ENCODE assay signal across 9 mouse cellular contexts in the genomic region with DNA sequence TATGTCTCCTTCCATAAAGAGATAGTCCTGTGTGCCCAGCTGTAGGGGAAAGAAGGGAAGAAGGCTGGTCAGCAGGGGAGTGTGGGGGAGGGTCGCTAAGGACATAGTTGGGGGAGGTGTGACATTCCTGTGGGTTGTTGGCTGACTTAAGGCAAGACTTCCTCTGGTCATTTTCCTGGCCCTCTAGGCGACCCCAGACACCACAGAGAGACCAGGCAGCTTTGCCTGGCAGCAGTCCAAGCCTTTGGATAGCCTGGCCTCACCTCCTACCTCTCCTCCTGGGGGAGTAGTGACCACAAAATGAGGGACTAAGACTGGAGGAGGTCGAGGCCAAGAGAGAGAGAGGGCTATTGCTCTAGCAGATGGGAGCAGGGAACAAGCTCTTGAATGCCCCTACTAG. TPM values are rescaled to one million over a fixed set of nuclear protein-coding genes. Genes with fewer than 3 reads are reported as not detected.
DNase-seq lines count a peak whose midpoint lies in the region; ATAC-seq and TF ChIP-seq lines count a peak whose summit lies in the region.
"Had no signal": no experiment of that assay in that cellular context is flagged by ENCODE, and none has a peak within 500 bp of the region (broad histone marks: within the 10 kb centered on the region; RNA-seq: fewer than 3 reads in every experiment).

No protein-coding gene starts in this region.

- H3K9ac ChIP-seq in lung, postnatal 0 days (replicated peaks; ENCODE audit: low read depth) = no peak overlapping the region

- TF ChIP-seq EP300 in lung, postnatal 0 days (IDR thresholded peaks at IDR 0.05) = no peak

- ATAC-seq in lung, postnatal 0 days = peak; percentile 34

- 0 out of 2 replicates have a peak, but pooled peaks cover 3% of the 10 kb centered on the region for H3K27me3 ChIP-seq in heart, embryonic 10.5 days (ENCODE audit: insufficient read depth, poor library complexity, severe bottlenecking)
- no peaks in the 10 kb centered on the region for H3K27me3 ChIP-seq in lung, postnatal 0 days (replicated peaks; ENCODE audit: insufficient read depth, low read length)

- DNase-seq in heart, embryonic 10.5 days (ENCODE audit: low spot score) = peak; percentile 74
- DNase-seq in heart, postnatal 36 days = no peak
- no peak for DNase-seq in lung, postnatal 0 days (ENCODE audit: low spot score)
- DNase-seq in lung, postnatal 36 days = no peak
- peak; percentile 53 to 67 for DNase-seq in kidney, postnatal 36 days
- no peak for DNase-seq in thymus, postnatal 10 days (ENCODE audit: low spot score in 2 of 2)
- DNase-seq: gastrocnemius, postnatal 10 days; right cerebral cortex, postnatal 14 days had no signal

- H3K36me3 ChIP-seq in heart, embryonic 10.5 days = peaks cover 44% of the 10 kb centered on the region
- no peaks in the 10 kb centered on the region for H3K36me3 ChIP-seq in lung, postnatal 0 days (ENCODE audit: insufficient read depth, low read length)

- H3K4me3 ChIP-seq in heart, embryonic 10.5 days = 0 out of 2 replicates have a peak overlapping the region, but pooled peaks have one; percentile 5
- no peak overlapping the region for H3K4me3 ChIP-seq in lung, postnatal 0 days (ENCODE audit: low read depth, low read length)
- H3K4me3 ChIP-seq in brown adipose tissue, adult 24 weeks (ENCODE audit: insufficient read depth, low read depth, low read length) = no peak overlapping the region

- H3K4me1 ChIP-seq in heart, embryonic 10.5 days = peaks cover 51% of the 10 kb centered on the region
- peaks cover 19% of the 10 kb centered on the region; the same call in 1 of the 2 replicates for H3K4me1 ChIP-seq in lung, postnatal 0 days (ENCODE audit: insufficient read depth, low read depth, low read length)
- peaks cover 23% of the 10 kb centered on the region for H3K4me1 ChIP-seq in brown adipose tissue, adult 24 weeks (ENCODE audit: control insufficient read depth, insufficient read depth, insufficient read length, low read length)

- H3K9me3 ChIP-seq in heart, embryonic 10.5 days = no peaks in the 10 kb centered on the region
- H3K9me3 ChIP-seq in lung, postnatal 0 days (ENCODE audit: low read length) = no peaks in the 10 kb centered on the region

- no peak for TF ChIP-seq CTCF in lung, postnatal 0 days (IDR thresholded peaks at IDR 0.05)

- intact Hi-C loops in heart, postnatal 36 days (cut with DNase I) = no loop called here

- whole genome bisulfite sequencing in heart, embryonic 10.5 days = 15% methylated on average over 3 of the region's 3 CpGs
- 36% methylated on average over 3 of the region's 3 CpGs for WGBS in lung, postnatal 0 days

- no peak overlapping the region for H3K4me2 ChIP-seq in lung, postnatal 0 days (replicated peaks; ENCODE audit: low read depth, low read length)

- peak overlapping the region; percentile 82 for H3K27ac ChIP-seq in heart, embryonic 10.5 days
- H3K27ac ChIP-seq in lung, postnatal 0 days (ENCODE audit: low read length) = no peak overlapping the region
- 0 out of 2 replicates have a peak overlapping the region, but pooled peaks have one; percentile 3 for H3K27ac ChIP-seq in brown adipose tissue, adult 24 weeks (replicated peaks; ENCODE audit: low read depth, low read length)

RNA-seq across cellular contexts. Expression of gene Csf1, which starts 17.2 kb away (rescaled TPM):
- 10.4 and 11.3 TPM in 2 replicates for polyA plus RNA-seq in heart, embryonic 10.5 days (2016; fragmentation: Nextera tagmentation; extraction: Ambion mirVana)
- 10 to 100 TPM; 34.4 to 49.5 TPM for total RNA-seq in heart, postnatal 36 days (2021)
- polyA plus RNA-seq in lung, postnatal 0 days (2015; fragmentation: Nextera tagmentation; extraction: Ambion mirVana) = 10.9 and 14.3 TPM in 2 replicates
- 5.6 and 14.8 TPM in 2 replicates for polyA plus RNA-seq in brown adipose tissue, adult 24 weeks (2012; ENCODE audit: insufficient read depth, insufficient read length, missing spikeins)

RNA-seq across cellular contexts. Expression of gene Ahcyl1, which starts 46.7 kb away (rescaled TPM):
- 62.2 and 71.8 TPM in 2 replicates for polyA plus RNA-seq in heart, embryonic 10.5 days (2016; fragmentation: Nextera tagmentation; extraction: Ambion mirVana)
- 10 to 100 TPM; 77.8 to 80.6 TPM for total RNA-seq in heart, postnatal 36 days (2021)
- polyA plus RNA-seq in lung, postnatal 0 days (2015; fragmentation: Nextera tagmentation; extraction: Ambion mirVana) = 37.1 and 39.3 TPM in 2 replicates
- polyA plus RNA-seq in brown adipose tissue, adult 24 weeks (2012; ENCODE audit: insufficient read depth, insufficient read length, missing spikeins) = 510 and 528 TPM in 2 replicates

Comparison
In these comparisons a context has a peak if more than half of its experiments do, and no peak if none do; other contexts are left out.
1. DNase-seq: peak in heart, embryonic 10.5 days (single experiment) and kidney, postnatal 36 days (2 of 2); none in heart, postnatal 36 days (0 of 2), lung, postnatal 0 days (single experiment), lung, postnatal 36 days (single experiment) and thymus, postnatal 10 days (0 of 2).